Mouse (Mus musculus) liver, adult 2 months (tissue): ENCODE measurements around the gene Tfap2b.

Experiments used
- CTCF ChIP-seq: fragments of 200-500 bp; IDR thresholded peaks from 2 replicates; pipeline ENCODE4 v1.5.1; 2011; ENCODE audit warnings: low read depth, low read length, control low read depth
- POLR2A ChIP-seq: fragments of 200-500 bp; IDR thresholded peaks from 2 replicates; pipeline ENCODE4 v1.6.1; 2011; ENCODE audit warnings: low read length, control low read depth; ENCODE audit not compliant: insufficient read depth; ENCODE audit errors: extremely low read depth

GRCm38 (mm10) chr1:19231574-19232080 lies 22.9 kb downstream of the Tfap2b start:
- TF ChIP-seq CTCF: no peak
- no peak for TF ChIP-seq POLR2A
